Mouse (Mus musculus) urinary bladder, adult 2 months (tissue): Measurements from ENCODE around the gene Aoah. TPM values are rescaled to one million over a fixed set of nuclear protein-coding genes. Genes with fewer than 3 reads are reported as not detected.

Experiments used
- DNase-seq: peaks from one replicate; pipeline ENCODE4 v3.0.0; 2022; ENCODE audit warnings: low spot score
- polyA plus RNA-seq: library from polyadenylated mRNA; depleted of rRNA; stranded (reverse); fragments of >200 nt; gene quantifications from 2 replicates; pipeline ENCODE4 v1.2.3, GENCODE M21; 2012; rRNA removed

Aoah gene
- polyA plus RNA-seq = 3.2 and 3.4 TPM in 2 replicates

DNA sequence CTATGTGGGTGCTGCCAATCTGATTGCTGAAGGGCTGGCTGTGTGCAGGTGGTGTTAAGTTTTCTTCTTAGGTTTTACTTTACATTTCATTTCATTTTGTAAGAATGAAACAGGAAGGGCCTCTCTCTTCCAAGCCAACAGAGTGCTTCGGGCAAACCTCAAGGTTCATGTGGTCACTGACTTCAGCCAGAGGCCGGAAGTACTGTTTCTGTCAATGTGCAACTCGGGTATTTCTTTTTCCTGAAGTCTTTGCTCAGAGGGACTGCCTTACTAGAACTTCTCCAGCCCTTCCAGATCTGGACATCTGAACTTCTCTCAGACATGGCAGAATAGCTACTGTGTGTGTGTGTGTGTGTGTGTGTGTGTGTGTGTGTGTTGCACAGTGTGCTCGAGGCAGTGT lies at the start of gene Aoah:
Gene Aoah, plus strand, starts transcription at position 213 of the 400 bp plus-strand sequence.
- DNase-seq = no peak

DNA sequence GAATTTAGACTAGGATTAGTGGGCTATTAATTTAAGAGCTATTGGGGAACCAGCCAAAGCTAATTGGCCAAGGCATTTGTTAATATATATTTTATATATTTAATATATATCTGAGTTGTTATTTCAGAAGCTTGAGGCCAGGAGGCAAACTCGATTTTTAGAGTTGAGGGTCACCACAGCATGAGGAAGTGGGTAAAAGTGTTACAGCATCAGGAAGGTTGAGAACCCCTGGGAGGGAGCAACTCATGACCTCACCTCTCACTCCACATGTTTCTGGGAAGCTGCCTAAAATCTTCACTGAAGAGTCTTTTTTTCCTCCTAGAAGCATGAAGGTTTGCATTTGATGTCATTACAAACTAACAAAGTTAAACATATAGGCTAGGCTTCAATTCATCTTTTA lies 39.1 kb upstream of the Aoah start:
- DNase-seq = no peak

DNA sequence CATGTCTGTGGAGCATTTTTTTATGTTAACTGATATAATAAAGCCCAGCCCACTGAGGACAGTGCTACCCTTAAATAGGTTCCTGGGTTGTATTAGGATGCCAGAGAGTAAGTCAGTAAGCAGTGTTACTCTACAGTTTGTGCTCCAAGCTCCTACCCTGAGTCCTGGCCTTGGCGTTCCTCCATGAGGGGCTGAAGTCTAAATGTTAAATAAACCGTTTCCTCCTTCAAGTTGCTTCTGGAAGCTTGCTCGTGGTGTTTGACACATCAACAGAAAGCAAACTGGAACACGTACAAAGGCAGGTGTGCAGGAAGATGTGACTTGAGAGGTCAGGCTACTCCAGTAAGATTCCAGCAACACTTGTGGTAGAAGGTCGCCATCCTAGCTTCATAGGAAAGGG lies 10.3 kb upstream of the Aoah start:
- DNase-seq = no peak

DNA sequence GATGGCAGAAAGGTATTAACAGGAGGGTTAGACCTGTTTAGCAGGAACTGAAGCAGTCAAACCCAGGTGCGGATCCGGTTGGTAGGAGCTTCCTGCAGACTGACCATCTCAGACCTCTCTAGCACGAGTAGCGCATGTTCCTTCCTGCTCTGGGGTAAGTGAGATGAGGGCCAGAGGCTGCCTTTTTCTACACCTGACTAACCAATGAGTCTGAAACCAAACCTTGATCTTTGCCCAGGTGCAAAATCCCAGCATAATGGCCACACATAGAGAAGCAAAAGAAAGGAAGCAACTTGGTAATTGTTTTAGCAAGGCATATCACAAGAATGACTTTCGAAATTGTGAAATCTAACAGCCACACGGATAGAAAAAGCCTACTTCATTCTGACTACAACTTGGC lies 9.9 kb upstream of the Aoah start:
- DNase-seq = no peak

DNA sequence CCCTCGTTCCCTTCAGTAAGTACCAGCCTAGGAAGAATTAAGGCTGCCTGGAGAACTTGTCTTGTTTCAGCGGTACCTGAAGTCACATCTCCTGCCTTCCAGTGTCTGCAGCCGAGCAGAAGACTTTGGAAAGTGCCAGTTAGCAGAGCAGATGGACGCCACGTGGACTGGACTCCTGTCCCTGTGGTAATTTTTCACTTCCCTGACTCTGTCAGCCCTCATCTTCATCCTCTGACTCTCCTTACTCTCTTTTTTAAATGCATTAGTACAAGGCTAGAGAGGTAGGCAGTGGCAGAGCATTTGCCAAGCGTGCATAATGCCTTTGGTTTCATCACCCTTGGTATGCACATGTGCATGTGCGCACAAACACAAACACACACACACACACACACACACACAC lies 8.0 kb upstream of the Aoah start:
- no peak for DNase-seq

DNA sequence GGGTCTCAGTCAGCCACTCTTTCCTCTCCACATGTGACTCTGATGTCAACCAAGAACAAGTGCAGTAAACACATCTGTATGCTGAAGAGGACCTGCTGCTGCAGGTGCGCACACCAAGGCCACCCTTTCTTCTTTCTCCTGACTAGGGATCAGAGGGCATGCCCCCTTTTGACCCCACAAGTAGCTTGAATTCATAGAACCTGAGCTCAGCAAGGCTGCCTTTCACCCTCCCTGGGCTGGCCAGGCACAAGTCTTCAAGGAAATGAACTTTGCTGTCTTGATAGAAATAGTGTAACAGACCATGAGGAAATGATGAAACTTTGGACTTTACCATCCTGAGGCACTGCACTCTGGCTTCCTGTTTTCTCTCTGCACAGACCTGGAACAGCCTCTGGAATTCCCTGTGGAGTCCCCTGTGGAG lies 7.1 kb upstream of the Aoah start:
- no peak for DNase-seq

DNA sequence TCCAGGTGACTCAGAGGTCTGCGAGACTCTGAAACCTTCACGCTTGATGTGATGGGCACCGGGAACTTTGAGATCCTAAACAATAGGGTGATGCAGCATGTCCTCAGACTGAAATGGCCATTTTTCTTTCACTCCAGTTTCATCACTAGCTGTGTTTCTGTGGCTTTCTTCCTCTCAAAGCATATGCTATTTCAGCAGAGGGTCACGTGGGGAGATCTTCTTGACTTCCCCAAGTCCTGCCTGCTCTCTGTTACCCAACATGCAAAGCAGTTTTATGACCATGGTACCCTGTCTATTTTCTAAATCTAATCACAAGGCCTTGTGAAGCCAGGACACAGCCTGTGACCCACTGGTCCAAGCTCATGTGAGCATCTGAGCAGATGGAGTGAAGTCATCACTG lies 6.0 kb upstream of the Aoah start:
- no peak for DNase-seq

DNA sequence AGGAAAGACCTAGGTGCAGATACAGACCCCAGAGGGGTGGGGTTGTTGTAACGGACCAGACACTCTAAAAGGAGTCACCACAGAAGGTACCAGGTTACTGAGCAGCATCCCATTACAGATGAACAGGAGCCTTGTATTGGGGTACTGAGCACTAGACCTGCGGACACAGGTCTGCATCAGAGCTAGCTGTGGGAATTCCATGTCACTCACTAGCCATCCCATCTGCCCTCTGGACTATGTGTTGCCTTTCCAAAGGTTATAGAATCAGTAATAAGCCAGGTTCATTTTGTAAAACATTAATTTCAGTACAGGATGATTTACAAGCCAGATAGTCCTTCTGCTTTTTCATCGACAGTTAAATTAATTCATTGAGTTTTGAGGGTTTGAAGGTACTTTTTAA lies 2.7 kb downstream of the Aoah start:
- no peak for DNase-seq

DNA sequence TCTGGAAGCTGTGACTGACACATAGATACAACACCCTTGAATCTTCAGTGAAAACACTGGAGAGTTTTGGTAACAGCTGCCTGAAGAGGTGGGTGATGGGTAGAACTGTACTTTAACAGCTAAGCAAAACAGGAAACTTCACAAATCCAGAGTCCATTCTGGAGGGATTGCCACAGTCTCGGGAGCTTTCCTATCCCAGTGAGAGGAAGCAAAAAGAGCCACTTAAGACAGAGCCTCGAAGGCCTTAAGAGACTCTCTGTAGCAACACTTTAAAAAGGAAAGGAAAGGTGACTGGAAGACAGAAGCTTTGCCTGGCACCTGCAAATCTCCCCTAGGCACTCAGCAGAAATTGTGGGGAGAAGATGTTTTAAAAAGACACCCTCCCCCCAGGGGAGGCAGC lies 4.6 kb downstream of the Aoah start:
- DNase-seq = no peak

DNA sequence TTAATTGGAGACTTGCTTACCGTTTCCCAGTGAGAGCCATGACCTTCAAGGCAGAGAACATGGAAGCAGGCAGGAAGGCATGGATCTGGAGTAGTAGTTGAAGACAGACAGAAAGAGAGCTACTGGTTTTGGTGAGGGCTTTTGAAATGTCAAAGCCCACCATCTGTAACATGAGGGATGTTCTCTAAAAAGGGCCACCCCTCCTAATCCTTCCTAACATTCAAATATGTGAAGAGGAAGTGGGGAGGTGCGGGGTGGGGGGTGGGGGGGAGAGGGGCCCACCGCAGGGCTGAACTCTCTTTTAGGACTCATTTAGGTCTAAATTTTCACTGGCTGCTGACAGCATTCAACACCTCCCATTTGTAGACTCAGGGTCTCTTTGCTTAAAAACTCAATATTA lies 5.9 kb downstream of the Aoah start:
- no peak for DNase-seq

DNA sequence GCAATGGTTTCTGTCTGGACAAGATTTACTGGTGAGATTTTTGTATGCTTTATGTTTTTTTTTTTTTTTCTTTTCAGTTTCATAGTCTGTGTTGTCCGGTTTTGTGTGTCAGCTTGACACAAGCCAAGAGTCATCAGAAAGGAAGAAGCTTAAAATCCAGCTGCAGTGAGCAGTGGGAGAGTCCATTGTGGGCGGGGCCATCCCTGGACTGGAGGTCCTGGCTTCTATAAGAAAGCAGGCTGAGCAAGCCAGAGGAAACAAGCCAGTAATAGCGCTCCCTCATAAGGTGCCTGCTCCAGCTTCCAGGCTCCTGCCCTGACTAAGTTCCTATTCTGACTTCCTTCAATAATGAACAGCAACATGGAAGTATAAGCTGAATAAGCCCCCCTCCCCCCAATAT lies 6.7 kb downstream of the Aoah start:
- no peak for DNase-seq

DNA sequence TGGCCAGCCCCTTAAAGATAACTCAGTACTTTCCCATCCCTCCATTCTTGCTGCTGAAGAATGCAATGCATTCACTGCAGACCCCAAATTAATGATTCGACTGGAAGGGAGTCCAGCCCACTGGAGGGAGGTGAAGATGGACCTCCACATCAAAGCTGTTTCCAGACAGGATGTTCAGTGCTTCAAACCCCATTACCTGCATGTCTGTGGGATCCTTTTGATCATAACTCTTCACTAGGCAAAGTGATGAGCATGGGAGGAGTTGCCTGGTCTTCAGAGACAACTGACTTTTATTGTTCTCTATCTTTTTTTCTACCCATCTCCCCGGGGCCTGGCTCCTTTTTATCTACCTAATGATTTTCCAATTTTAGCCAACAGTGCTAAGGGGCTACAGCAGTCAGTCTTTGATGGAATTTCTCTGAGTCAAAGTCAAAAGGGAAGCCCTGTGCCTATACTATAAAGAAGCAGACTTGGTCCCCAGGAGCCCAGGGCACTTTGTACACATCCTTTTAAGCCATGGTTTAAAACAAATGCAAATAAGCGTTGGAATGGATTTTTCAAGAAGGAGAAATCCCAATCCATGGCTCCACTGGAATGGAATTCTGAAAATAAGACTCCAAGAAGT lies 18.0 kb downstream of the Aoah start:
- no peak for DNase-seq

DNA sequence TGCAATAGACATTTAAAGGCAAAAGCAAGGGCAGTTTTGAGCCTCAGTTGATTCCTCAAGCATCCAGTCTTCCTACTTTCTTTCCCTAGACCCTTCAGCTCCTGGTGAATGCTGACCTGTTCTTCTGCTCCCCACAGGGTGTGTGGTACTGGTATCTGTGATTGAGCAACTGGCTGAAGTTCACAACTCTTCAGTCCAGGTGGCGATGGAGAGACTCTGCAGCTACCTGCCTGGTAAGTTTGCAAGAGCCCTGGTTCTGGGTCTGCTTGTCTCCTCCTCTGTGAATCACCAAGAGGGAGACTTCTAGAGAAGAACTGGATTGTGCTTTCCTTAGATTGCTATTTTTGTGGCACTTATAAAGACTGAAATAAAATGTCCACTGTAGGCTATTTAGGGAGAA lies 22.5 kb downstream of the Aoah start:
- DNase-seq = no peak

DNA sequence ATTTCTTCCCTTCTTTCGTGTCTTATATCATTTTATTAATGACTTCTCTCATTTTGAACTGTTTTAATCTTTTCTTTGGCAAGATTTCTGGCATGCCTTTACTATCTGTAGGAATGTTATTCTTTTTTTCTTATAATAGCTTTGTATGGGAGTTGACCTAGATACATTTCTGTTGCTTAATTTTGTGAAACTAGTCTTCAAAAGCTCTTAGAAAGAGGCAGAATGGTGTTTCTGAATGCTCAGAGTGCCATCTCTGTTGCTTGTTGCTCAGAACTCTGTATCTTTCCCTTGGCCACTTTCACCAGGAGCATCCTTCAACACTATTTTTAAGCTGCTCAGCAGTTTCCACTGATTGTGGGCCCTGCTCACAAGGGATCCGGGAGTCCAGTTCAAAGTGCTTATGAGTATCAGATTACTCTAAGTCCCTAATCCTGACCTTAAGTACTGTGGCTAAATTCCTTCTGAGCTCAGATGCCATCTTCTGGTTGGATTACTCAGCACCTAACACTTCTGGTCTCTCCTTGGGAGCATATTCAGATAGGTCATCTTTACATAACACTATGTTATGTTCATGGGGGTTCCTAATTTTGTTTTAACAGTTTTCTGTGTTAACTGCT lies 26.9 kb downstream of the Aoah start:
- no peak for DNase-seq

DNA sequence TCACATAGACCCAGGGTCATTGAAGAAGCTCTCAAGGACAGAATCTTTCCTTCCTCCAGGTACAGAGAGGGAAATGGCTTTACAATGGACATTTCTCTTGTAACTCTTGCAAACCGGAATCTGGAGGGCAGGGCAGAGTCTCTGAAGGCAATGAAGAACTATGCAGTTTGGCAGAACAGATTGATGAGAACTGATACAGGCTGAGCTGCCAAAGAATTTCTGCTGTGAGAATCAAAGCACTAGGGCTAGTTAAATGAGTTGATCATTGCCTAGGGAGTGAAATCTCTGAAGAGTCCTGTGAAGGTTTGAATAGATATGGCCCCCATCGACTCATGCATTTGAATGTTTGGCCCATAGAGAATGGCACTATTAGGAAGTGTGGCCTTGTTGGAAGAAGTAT lies 34.8 kb downstream of the Aoah start:
- DNase-seq = no peak

DNA sequence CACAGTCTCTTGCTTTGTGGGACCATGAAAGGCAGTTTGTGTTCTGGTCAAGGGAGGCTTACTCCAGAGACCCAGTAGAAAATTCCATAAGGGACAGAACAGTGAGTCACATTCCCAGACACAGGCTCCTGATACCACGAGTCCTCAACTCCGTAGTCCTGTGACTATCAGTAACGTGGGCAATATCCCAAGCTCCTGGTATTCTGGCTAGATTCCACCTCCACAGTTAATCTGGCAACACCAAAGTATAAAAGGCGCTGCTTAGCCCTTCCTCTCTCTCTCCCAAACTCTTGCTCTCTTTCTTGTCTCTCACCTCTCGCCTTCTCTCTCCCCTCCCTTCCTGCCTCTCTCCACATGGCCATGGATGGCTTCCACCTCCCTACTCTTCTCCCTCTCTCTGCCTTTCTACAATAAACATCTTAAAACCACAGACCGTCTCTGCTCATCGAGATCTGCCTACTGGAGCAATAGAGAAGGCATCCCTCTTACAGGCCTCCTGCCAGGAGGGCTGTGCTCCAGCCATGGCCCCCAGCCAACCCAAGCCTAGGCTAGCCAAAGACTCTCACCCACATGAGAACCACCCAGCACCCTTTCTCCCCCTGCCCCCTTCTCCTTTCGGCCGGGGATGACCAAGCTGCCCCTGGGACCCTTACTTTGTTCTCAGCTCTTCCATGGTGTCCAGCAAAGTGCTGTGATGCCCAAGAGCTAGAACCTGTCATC lies 35.4 kb downstream of the Aoah start:
- DNase-seq = no peak

DNA sequence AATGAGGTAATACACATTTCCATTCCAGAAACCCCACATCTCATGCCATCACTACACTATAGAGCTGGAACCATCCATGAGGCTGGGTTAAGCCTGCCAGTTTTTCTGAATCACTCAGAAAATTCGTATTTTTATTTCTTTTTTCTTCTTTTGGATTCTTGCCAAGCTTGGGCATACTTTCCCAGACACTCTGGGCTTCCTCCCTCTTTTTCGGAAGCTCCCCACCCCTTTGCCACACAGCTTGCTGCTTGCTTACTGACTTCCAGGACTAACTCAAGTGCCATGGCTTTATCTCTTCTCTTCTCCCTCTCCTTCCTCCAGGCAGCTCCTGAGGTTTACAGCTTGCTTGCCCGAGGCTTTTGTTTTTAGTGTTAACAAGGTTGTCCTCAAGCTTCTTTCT lies 62.0 kb downstream of the Aoah start:
- no peak for DNase-seq

DNA sequence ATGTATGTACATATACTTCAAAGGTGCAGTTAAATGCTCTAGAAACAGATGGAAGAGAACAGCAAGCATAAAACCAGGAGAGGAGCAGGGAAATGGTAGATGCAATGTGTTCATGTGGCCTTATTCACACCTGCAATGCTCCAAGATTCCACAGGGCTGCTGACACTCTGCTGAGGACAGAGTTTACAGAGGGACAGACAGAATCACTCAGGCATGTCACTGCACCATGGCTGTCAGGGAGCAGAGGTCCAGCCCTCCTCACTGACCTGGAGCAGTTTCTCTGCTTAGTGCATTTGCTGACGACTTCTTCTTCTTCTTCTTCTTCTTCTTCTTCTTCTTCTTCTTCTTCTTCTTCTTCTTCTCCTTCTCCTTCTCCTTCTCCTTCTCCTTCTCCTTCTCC lies 105.5 kb downstream of the Aoah start:
- DNase-seq = no peak

DNA sequence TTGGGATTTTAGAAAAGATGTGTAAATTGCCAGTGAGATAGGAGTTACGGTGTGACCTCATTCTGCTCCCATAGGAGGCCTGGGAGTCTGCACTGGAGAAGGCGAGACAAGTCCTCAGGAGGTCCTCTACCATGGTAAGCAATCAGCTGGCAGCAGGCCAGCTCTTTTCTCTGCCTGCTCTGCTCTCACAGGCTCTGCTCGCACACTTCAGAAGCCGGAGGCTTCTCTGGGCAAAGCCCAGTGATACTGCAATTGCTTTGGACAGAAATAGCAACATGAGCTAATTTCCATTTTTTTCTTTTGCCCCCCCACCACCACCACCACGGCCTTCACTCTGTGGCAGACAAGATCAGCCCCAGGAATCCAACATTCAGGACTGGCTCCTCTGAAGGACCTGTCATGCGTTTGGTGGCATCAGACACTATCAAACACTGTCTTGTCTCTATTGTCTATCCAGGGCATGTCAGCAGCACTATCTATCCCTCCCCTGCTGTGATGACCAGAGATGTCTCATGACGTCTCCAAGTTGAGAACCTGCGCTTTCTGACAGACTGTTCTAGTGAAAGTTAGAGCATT lies 106.6 kb downstream of the Aoah start:
- DNase-seq = no peak

DNA sequence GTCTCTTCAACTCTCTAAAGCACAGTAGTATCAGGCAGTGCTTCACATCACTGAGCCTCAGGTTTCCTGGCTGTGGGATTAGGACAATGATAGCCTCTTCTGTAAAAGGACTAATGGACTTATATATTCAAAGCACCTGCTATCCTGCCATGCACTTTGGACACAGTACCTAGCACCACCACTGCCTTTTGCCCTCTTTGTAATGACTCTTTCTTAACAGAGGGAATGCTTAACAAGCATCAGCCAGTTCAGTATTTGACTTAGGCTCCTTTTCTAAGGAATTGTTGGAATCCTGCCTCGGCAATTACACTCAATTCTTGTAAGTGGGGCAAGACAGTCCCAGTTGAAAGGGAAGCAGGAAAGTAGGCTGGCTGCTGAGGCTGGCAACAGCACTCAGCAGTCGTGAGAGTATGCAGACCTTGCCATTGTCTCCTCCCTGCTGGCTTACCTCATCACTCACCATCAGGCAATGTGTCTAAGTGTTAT lies 107.1 kb downstream of the Aoah start:
- DNase-seq = no peak

DNA sequence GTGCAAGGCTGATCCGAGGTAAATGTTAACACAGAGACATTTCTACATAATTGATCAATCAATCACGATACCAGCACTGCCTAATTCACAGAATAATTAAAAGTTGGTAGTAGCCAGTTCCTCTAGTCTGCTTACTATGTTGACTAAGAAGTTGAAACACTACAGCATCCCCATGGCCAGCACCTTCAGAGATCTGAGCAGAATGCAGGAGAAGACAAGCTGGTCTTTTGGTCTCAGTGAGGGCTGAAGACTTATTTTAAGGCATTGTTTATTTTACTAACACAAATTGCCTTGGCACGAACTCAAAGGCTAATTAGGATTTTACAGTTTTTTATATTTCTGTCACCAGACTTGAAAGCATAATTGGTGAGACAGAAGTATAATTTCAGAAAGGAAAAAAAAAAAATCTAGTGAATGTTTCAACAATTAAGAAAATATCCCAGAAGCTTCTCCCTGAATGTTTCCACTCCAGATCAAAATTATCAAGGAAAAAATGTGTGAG lies 107.8 kb downstream of the Aoah start:
- no peak for DNase-seq

DNA sequence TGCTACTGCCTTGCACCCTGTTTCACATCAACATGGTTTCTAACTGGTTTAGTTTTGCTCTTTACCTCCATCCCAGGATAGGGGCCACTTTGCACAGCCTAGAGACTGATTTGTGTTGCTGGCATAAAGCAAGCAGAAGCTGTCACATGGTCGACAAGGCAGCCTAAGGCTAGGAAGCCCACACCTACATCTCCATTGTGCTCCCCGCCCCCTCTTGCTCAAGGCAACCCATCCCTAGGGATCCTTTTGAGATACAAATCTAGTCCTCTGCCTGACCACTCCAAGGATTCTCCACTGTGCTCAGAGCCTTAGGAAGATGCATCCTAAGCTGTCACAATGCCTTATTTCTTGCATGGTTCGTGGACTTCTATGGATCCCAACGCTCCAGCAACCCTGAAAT lies 110.2 kb downstream of the Aoah start:
- DNase-seq = no peak

DNA sequence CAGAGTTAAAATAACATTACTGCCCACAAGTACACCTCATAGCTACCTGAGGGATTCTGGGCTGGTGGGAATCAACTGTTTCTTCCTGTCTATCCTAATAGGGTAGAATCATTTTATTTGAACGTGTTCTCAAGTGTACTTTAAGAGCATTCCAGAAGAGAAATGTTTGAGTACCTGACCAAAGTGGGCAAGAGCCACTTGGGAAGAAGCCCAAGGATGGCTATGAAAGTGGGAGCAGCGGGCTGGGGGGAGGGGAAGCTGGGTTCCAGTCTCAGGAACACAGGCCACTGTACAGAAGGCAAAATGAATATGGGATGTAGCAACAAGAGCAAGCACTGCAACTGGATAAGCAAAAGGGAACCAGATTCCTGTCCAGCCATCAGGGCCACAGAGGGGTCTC lies 111.3 kb downstream of the Aoah start:
- no peak for DNase-seq
